Mouse (Mus musculus) testis, adult 2 months (tissue): ENCODE data around the gene Reps1. TPM values are rescaled to one million over a fixed set of nuclear protein-coding genes. Genes with fewer than 3 reads are reported as not detected.

Experiments
- H3K27ac ChIP-seq: fragments of 200-500 bp; 2 replicates; pipeline ENCODE4 v1.5.1; 2012; ENCODE audit warnings: low read depth, low read length; ENCODE audit not compliant: control insufficient read depth, insufficient read depth
- H3K27me3 ChIP-seq: fragments of 200-500 bp; 2 replicates; pipeline ENCODE4 v1.6.1; 2012; ENCODE audit warnings: mild to moderate bottlenecking, low read length, moderate library complexity; ENCODE audit not compliant: control insufficient read depth, insufficient read depth
- H3K36me3 ChIP-seq: fragments of 200-500 bp; 2 replicates; pipeline ENCODE4 v1.6.1; 2012; ENCODE audit warnings: mild to moderate bottlenecking, low read length; ENCODE audit not compliant: control insufficient read depth, insufficient read depth
- H3K4me1 ChIP-seq: fragments of 200-500 bp; 2 replicates; pipeline ENCODE4 v1.6.1; 2012; ENCODE audit warnings: low read length; ENCODE audit not compliant: control insufficient read depth, insufficient read depth
- H3K4me3 ChIP-seq: fragments of 200-500 bp; 2 replicates; pipeline ENCODE4 v1.5.1; 2012; ENCODE audit warnings: low read depth, mild to moderate bottlenecking, low read length, moderate library complexity, mixed read lengths; ENCODE audit not compliant: control insufficient read depth
- CTCF ChIP-seq: fragments of 200-500 bp; IDR thresholded peaks from 2 replicates; pipeline ENCODE4 v1.5.1; 2012; ENCODE audit warnings: low read depth, mild to moderate bottlenecking, inconsistent platforms, low read length, moderate library complexity; ENCODE audit not compliant: control insufficient read depth, insufficient read depth, insufficient replicate concordance
- POLR2A ChIP-seq: fragments of 200-500 bp; IDR thresholded peaks from 2 replicates; pipeline ENCODE4 v1.6.1; 2012; ENCODE audit warnings: low read depth, mild to moderate bottlenecking, inconsistent platforms, low read length, moderate library complexity; ENCODE audit not compliant: control insufficient read depth
- polyA plus RNA-seq: library from polyadenylated mRNA; depleted of rRNA; stranded (reverse); fragments of >200 nt; gene quantifications from 2 replicates; pipeline ENCODE4 v1.2.3, GENCODE M21; 2012

Reps1 gene
- polyA plus RNA-seq, 1 experiment, result 52.8 TPM

GRCm38 (mm10) chr10:18020846-18021245 lies 34.8 kb upstream of the Reps1 start:
- H3K27ac ChIP-seq, result no peak overlapping the region
- peaks cover 2% of the 10 kb centered on the region for H3K4me1 ChIP-seq
- H3K36me3 ChIP-seq, result no peaks in the 10 kb centered on the region
- H3K4me3 ChIP-seq, result no peak overlapping the region
- H3K27me3 ChIP-seq, result no peaks in the 10 kb centered on the region
- TF ChIP-seq POLR2A (no peak), CTCF (no peak)

- H3K36me3 ChIP-seq, result no peaks in the 10 kb centered on the region
Observed at GRCm38 (mm10) chr10:18021576-18022311, 33.9 kb upstream of the Reps1 start.

GRCm38 (mm10) chr10:18022312-18022711 lies 33.3 kb upstream of the Reps1 start:
- H3K27ac ChIP-seq, result peak overlapping the region; percentile 47
- H3K27me3 ChIP-seq, result no peaks in the 10 kb centered on the region
- peaks cover 2% of the 10 kb centered on the region for H3K4me1 ChIP-seq
- H3K36me3 ChIP-seq, result no peaks in the 10 kb centered on the region
- peak overlapping the region; percentile 85 for H3K4me3 ChIP-seq
- TF ChIP-seq POLR2A (no peak), CTCF (no peak)

More at GRCm38 (mm10) chr10:18021576-18022311, 33.9 kb upstream of the Reps1 start:
- peaks cover 2% of the 10 kb centered on the region for H3K4me1 ChIP-seq
- peak overlapping the region; percentile 47; the same call in 1 of the 2 replicates for H3K27ac ChIP-seq
- TF ChIP-seq CTCF (no peak), POLR2A (no peak)
- no peaks in the 10 kb centered on the region for H3K27me3 ChIP-seq
- H3K4me3 ChIP-seq, result peak overlapping the region; percentile 85

GRCm38 (mm10) chr10:18022741-18023347 lies 32.8 kb upstream of the Reps1 start, which contains the start of gene Abracl:
Gene Abracl (minus strand): TSS chr10:18023288.
- Histone ChIP-seq H3K4me1 (peaks cover 2% of the 10 kb centered on the region), H3K4me3 (peak within 1 kb of the TSS; percentile 85), H3K27ac (peak within 1 kb of the TSS; percentile 64), H3K36me3 (no peaks in the 10 kb centered on the region), H3K27me3 (no peaks in the 10 kb centered on the region)
- TF ChIP-seq POLR2A, result peak; percentile 50; the same call in 1 of the 2 replicates
- no peak for TF ChIP-seq CTCF

GRCm38 (mm10) chr10:18034408-18034807 lies 21.3 kb upstream of the Reps1 start:
- Histone ChIP-seq H3K4me3 (no peak overlapping the region), H3K4me1 (no peaks in the 10 kb centered on the region), H3K27ac (no peak overlapping the region), H3K27me3 (no peaks in the 10 kb centered on the region), H3K36me3 (no peaks in the 10 kb centered on the region)
- no peak for TF ChIP-seq CTCF
- TF ChIP-seq POLR2A, result no peak

GRCm38 (mm10) chr10:18036849-18037248 lies 18.8 kb upstream of the Reps1 start:
- no peaks in the 10 kb centered on the region for H3K27me3 ChIP-seq
- peaks cover 5% of the 10 kb centered on the region; the same call in 1 of the 2 replicates for H3K4me1 ChIP-seq
- no peaks in the 10 kb centered on the region for H3K36me3 ChIP-seq
- H3K4me3 ChIP-seq, result no peak overlapping the region
- no peak for TF ChIP-seq POLR2A
- no peak for TF ChIP-seq CTCF
- H3K27ac ChIP-seq, result peak overlapping the region; percentile 11; the same call in 1 of the 2 replicates

- Histone ChIP-seq H3K27me3 (no peaks in the 10 kb centered on the region), H3K4me3 (no peak overlapping the region)
Observed at GRCm38 (mm10) chr10:18046380-18046779, 9.3 kb upstream of the Reps1 start.

More at GRCm38 (mm10) chr10:18046380-18046779, 9.3 kb upstream of the Reps1 start:
- H3K36me3 ChIP-seq, result no peaks in the 10 kb centered on the region
- TF ChIP-seq CTCF (no peak), POLR2A (no peak)
- no peak overlapping the region for H3K27ac ChIP-seq
- no peaks in the 10 kb centered on the region for H3K4me1 ChIP-seq
